Mouse (Mus musculus) erythroblast, embryonic 14.5 days (primary cell): ENCODE results near the gene Cyp17a1.

Experiments
- GATA1 ChIP-seq: IDR thresholded peaks from 2 replicates; pipeline ENCODE4 v1.6.1; 2012; ENCODE audit warnings: low read length, inconsistent platforms, mixed read lengths
- TAL1 ChIP-seq: IDR thresholded peaks from 3 replicates; pipeline ENCODE4 v1.6.1; 2012; ENCODE audit warnings: low read length, inconsistent platforms, mixed read lengths

- TF ChIP-seq TAL1 (no peak), GATA1 (no peak)
These were observed 33.5 kb downstream of the Cyp17a1 start for GRCm38 (mm10) chr19:46639496-46639895.
